Mouse (Mus musculus): ENCODE data around the gene Tmtc2. TPM values are rescaled to one million over a fixed set of nuclear protein-coding genes. Genes with fewer than 3 reads are reported as not detected.

Gene Tmtc2
- 9.9 and 10.0 TPM in 2 replicates for polyA plus RNA-seq (2012; rRNA removed)

GRCm38 (mm10) chr10:105573908-105574694 lies at the start of gene Tmtc2:
Tmtc2 (minus strand) TSS chr10:105574451.

